Mouse (Mus musculus): ENCODE data around the gene Olfr191.
"Not testable (repeated sequence)": the region's sequence is repeated elsewhere in the genome, so short reads cannot be mapped to it uniquely, and the experiment has no call there.

Olfr191 gene

GRCm38 (mm10) chr16:59089722-59090121 lies at the start of gene Olfr191:
Gene Olfr191 (minus strand): TSS chr16:59089822.
- DNase-seq = not testable (repeated sequence)

- no peak for DNase-seq
Observed at GRCm38 (mm10) chr16:59130740-59131139, 41.1 kb upstream of the Olfr191 start.

GRCm38 (mm10) chr16:59120969-59121368 lies 31.3 kb upstream of the Olfr191 start, which contains the start of gene Olfr194:
Gene Olfr194 (minus strand): TSS chr16:59121069.
- no peak for DNase-seq

- no peak for DNase-seq
Observed at GRCm38 (mm10) chr16:59111781-59112180, 22.2 kb upstream of the Olfr191 start, which contains the start of gene Olfr193. Gene Olfr193 (minus strand): TSS chr16:59111881.

- DNase-seq = not testable (repeated sequence)
Observed at GRCm38 (mm10) chr16:59108522-59108921, 18.9 kb upstream of the Olfr191 start.

- DNase-seq = no peak
Observed at GRCm38 (mm10) chr16:59105312-59105711, 15.7 kb upstream of the Olfr191 start.

GRCm38 (mm10) chr16:59081113-59081512 lies 8.5 kb downstream of the Olfr191 start:
- DNase-seq = not testable (repeated sequence)

GRCm38 (mm10) chr16:59077905-59078304 lies 11.7 kb downstream of the Olfr191 start, which contains the start of gene Olfr190:
Gene Olfr190 (minus strand): TSS chr16:59078005.
- no peak for DNase-seq

- DNase-seq = no peak
Observed at GRCm38 (mm10) chr16:59073520-59073919, 16.1 kb downstream of the Olfr191 start.

- DNase-seq = no peak
Observed at GRCm38 (mm10) chr16:59071755-59072154, 17.9 kb downstream of the Olfr191 start.

GRCm38 (mm10) chr16:59062411-59062810 lies 27.2 kb downstream of the Olfr191 start:
- not testable (repeated sequence) for DNase-seq

GRCm38 (mm10) chr16:59049286-59049685 lies 40.3 kb downstream of the Olfr191 start:
- not testable (repeated sequence) for DNase-seq

- DNase-seq = no peak
Observed at GRCm38 (mm10) chr16:59048860-59049259, 40.8 kb downstream of the Olfr191 start.

- no peak for DNase-seq
Observed at GRCm38 (mm10) chr16:59047579-59047978, 42.0 kb downstream of the Olfr191 start.

- DNase-seq = no peak
Observed at GRCm38 (mm10) chr16:59045835-59046234, 43.8 kb downstream of the Olfr191 start.

- no peak for DNase-seq
Observed at GRCm38 (mm10) chr16:59039710-59040109, 49.9 kb downstream of the Olfr191 start, which contains the start of gene Olfr187. Gene Olfr187 (minus strand): TSS chr16:59039767.

All from cerebellum, adult 11-12 months (tissue).